Mouse (Mus musculus): Measurements from ENCODE around the gene Klhl3.

DNA sequence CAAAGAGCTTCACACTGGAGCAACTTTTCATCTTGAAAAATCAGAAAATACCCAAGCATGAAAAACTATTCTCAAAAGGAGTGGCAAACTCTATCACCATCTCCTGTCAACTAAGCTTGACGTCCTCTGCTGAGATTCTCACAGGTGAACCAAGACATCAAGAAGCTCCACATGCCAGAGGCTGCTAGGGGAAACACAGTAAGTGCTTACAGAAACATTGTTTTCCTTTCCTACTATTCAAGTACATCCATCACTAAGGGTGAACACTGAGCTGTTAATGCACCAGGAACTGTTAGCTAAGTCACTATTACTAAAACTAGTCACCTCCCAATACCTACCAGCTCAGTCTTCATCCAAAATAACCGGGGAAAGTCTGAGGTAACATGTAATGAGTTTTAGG lies 11.6 kb upstream of the Klhl3 start:
- TF ChIP-seq CTCF (IDR thresholded peaks at IDR 0.05; ENCODE audit: extremely low read depth, insufficient read depth, low read length) (no peak), POLR2A (IDR thresholded peaks at IDR 0.05; ENCODE audit: extremely low read depth, insufficient read depth, low read length) (no peak)
